In the genomic region with DNA sequence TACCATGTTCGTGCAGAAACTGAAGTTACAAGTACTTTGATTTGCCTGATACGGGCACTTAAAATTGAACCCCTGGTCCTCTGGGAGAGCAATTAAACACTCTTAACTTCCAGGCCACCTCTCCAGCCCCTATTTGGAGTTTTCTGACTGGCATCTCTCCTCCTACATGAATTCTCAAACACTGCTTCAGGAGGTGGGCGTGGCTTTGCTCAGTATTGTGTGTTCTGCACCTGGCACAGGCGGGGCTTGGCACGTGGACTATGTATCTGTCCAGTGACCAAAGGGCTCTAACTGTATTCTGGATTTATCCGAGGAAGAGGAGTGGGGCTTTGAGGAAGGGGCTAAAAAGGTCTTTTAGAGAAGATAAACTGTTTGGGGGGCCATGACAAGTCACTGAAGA, we compare ENCODE assay signal across 18 mouse cellular contexts.
DNase-seq lines count a peak whose midpoint lies in the region; ATAC-seq lines count a peak whose summit lies in the region.
"Had no signal": no experiment of that assay in that cellular context is flagged by ENCODE, and none has a peak within 500 bp of the region (broad histone marks: within the 10 kb centered on the region; RNA-seq: fewer than 3 reads in every experiment).

No protein-coding gene starts in this region.

- no peaks in the 10 kb centered on the region for H3K9me3 ChIP-seq in kidney, embryonic 14.5 days (ENCODE audit: control insufficient read depth, low read length)
- no peaks in the 10 kb centered on the region for H3K9me3 ChIP-seq in lung, embryonic 16.5 days (ENCODE audit: control insufficient read depth, low read length)
- H3K9me3 ChIP-seq in stomach, embryonic 16.5 days (replicated peaks; ENCODE audit: control insufficient read depth, low read length): no peaks in the 10 kb centered on the region
- no peaks in the 10 kb centered on the region for H3K9me3 ChIP-seq in heart, embryonic 12.5 days (replicated peaks)
- H3K9me3 ChIP-seq in midbrain, embryonic 15.5 days: no peaks in the 10 kb centered on the region
- H3K9me3 ChIP-seq: hindbrain, embryonic 15.5 days; limb, embryonic 13.5 days had no signal

- DNase-seq in kidney, adult 11 months: peak; percentile 72
- DNase-seq in kidney, postnatal 10 days: peak; percentile 49
- DNase-seq in spleen, adult 12 weeks (ENCODE audit: low spot score): no peak
- DNase-seq: cerebellum, adult 9-10 months; forebrain, postnatal 0 days; gastrocnemius, adult 2 months; heart, postnatal 14 days; liver, postnatal 0 days had no signal

- H3K27me3 ChIP-seq in kidney, embryonic 14.5 days (ENCODE audit: control insufficient read depth, insufficient read depth, low read length): no peaks in the 10 kb centered on the region
- H3K27me3 ChIP-seq in lung, embryonic 16.5 days (ENCODE audit: control insufficient read depth, insufficient read depth, low read depth, low read length): no peaks in the 10 kb centered on the region
- no peaks in the 10 kb centered on the region for H3K27me3 ChIP-seq in stomach, embryonic 16.5 days (ENCODE audit: control insufficient read depth, insufficient read depth, low read length)
- H3K27me3 ChIP-seq in heart, embryonic 12.5 days (replicated peaks): peaks cover 4% of the 10 kb centered on the region; the same call in 1 of the 2 replicates
- H3K27me3 ChIP-seq in midbrain, embryonic 15.5 days (replicated peaks): no peaks in the 10 kb centered on the region
- H3K27me3 ChIP-seq: hindbrain, embryonic 15.5 days; limb, embryonic 13.5 days had no signal

- H3K36me3 ChIP-seq in kidney, embryonic 14.5 days (ENCODE audit: control insufficient read depth, insufficient read depth, low read length): no peaks in the 10 kb centered on the region
- no peaks in the 10 kb centered on the region for H3K36me3 ChIP-seq in lung, embryonic 16.5 days (ENCODE audit: control insufficient read depth, insufficient read depth, low read length)
- H3K36me3 ChIP-seq in stomach, embryonic 16.5 days (ENCODE audit: control insufficient read depth, insufficient read depth, low read length): no peaks in the 10 kb centered on the region
- no peaks in the 10 kb centered on the region for H3K36me3 ChIP-seq in heart, embryonic 12.5 days
- no peaks in the 10 kb centered on the region for H3K36me3 ChIP-seq in midbrain, embryonic 15.5 days (replicated peaks)
- H3K36me3 ChIP-seq: hindbrain, embryonic 15.5 days; limb, embryonic 13.5 days had no signal

- ATAC-seq in kidney, embryonic 14.5 days (ENCODE audit: low FRiP score, low TSS enrichment): no peak
- peak; percentile 75 for ATAC-seq in lung, embryonic 16.5 days (ENCODE audit: low read depth)
- ATAC-seq in stomach, embryonic 16.5 days (ENCODE audit: insufficient read depth, low FRiP score): 0 out of 2 replicates have a peak, but pooled peaks have one; percentile 56
- ATAC-seq in heart, embryonic 12.5 days (ENCODE audit: insufficient number of reproducible peaks, low FRiP score): no peak
- no peak for ATAC-seq in midbrain, embryonic 15.5 days (replicated peaks)
- ATAC-seq: forebrain, postnatal 0 days; liver, postnatal 0 days had no signal

- no peak overlapping the region for H3K4me3 ChIP-seq in kidney, embryonic 14.5 days (ENCODE audit: low read length)
- H3K4me3 ChIP-seq in lung, embryonic 16.5 days (ENCODE audit: low read length): no peak overlapping the region
- no peak overlapping the region for H3K4me3 ChIP-seq in stomach, embryonic 16.5 days (replicated peaks; ENCODE audit: low read length)
- H3K4me3 ChIP-seq in heart, embryonic 12.5 days: no peak overlapping the region
- H3K4me3 ChIP-seq in midbrain, embryonic 15.5 days: no peak overlapping the region
- H3K4me3 ChIP-seq: gastrocnemius, adult 2 months; hindbrain, embryonic 15.5 days; layer of hippocampus, adult 2 months; limb, embryonic 13.5 days; myocyte had no signal

- H3K4me1 ChIP-seq in kidney, embryonic 14.5 days (ENCODE audit: control insufficient read depth, insufficient read depth, low read length): peaks cover 4% of the 10 kb centered on the region; the same call in 1 of the 2 replicates
- no peaks in the 10 kb centered on the region for H3K4me1 ChIP-seq in lung, embryonic 16.5 days (replicated peaks; ENCODE audit: control insufficient read depth, insufficient read depth, low read length)
- H3K4me1 ChIP-seq in stomach, embryonic 16.5 days (ENCODE audit: control insufficient read depth, insufficient read depth, low read length): peaks cover 2% of the 10 kb centered on the region; the same call in 1 of the 2 replicates
- no peaks in the 10 kb centered on the region for H3K4me1 ChIP-seq in heart, embryonic 12.5 days (replicated peaks)
- H3K4me1 ChIP-seq in midbrain, embryonic 15.5 days: 0 out of 2 replicates have a peak, but pooled peaks cover 2% of the 10 kb centered on the region
- H3K4me1 ChIP-seq: limb, embryonic 13.5 days had no signal

- WGBS in kidney, embryonic 14.5 days: 68% methylated on average over 6 of the region's 6 CpGs
- WGBS in lung, embryonic 16.5 days: 41% methylated on average over 6 of the region's 6 CpGs
- WGBS in stomach, embryonic 16.5 days: 61% methylated on average over 6 of the region's 6 CpGs
- 78% methylated on average over 6 of the region's 6 CpGs for WGBS in heart, embryonic 12.5 days
- 78% methylated on average over 6 of the region's 6 CpGs for WGBS in midbrain, embryonic 15.5 days

- H3K27ac ChIP-seq in kidney, embryonic 14.5 days (ENCODE audit: low read depth, low read length): no peak overlapping the region
- H3K27ac ChIP-seq in lung, embryonic 16.5 days (ENCODE audit: low read length): no peak overlapping the region
- H3K27ac ChIP-seq in stomach, embryonic 16.5 days (ENCODE audit: low read length): no peak overlapping the region
- H3K27ac ChIP-seq in heart, embryonic 12.5 days (ENCODE audit: poor library complexity, severe bottlenecking): no peak overlapping the region
- no peak overlapping the region for H3K27ac ChIP-seq in midbrain, embryonic 15.5 days
- H3K27ac ChIP-seq: hindbrain, embryonic 15.5 days; layer of hippocampus, adult 2 months; limb, embryonic 13.5 days had no signal

- H3K4me2 ChIP-seq in kidney, embryonic 14.5 days (replicated peaks; ENCODE audit: low read depth, low read length): no peak overlapping the region
- peak overlapping the region; percentile 10; the same call in 1 of the 2 replicates for H3K4me2 ChIP-seq in lung, embryonic 16.5 days (ENCODE audit: low read depth, low read length)
- no peak overlapping the region for H3K4me2 ChIP-seq in stomach, embryonic 16.5 days (ENCODE audit: low read depth, low read length)
- H3K4me2 ChIP-seq in heart, embryonic 12.5 days: no peak overlapping the region
- H3K4me2 ChIP-seq in midbrain, embryonic 15.5 days: no peak overlapping the region
- H3K4me2 ChIP-seq: hindbrain, embryonic 15.5 days; limb, embryonic 13.5 days; midbrain, embryonic 11.5 days had no signal

- no peak overlapping the region for H3K9ac ChIP-seq in kidney, embryonic 14.5 days (ENCODE audit: low read depth, low read length)
- H3K9ac ChIP-seq in lung, embryonic 16.5 days (ENCODE audit: low read length): no peak overlapping the region
- H3K9ac ChIP-seq in stomach, embryonic 16.5 days (ENCODE audit: low read length): no peak overlapping the region
- no peak overlapping the region for H3K9ac ChIP-seq in heart, embryonic 12.5 days
- H3K9ac ChIP-seq in midbrain, embryonic 15.5 days: no peak overlapping the region
- H3K9ac ChIP-seq: forebrain, postnatal 0 days; hindbrain, embryonic 15.5 days; limb, embryonic 13.5 days; liver, postnatal 0 days had no signal

Comparison
In these comparisons a context has a peak if more than half of its experiments do, and no peak if none do; other contexts are left out.
1. ATAC-seq: peak in lung, embryonic 16.5 days (single experiment) and stomach, embryonic 16.5 days (single experiment); none in kidney, embryonic 14.5 days (single experiment), heart, embryonic 12.5 days (single experiment) and midbrain, embryonic 15.5 days (single experiment).